Mouse (Mus musculus) CD4-positive naive resting alpha-beta T cell, adult 76 days (primary cell): ENCODE results near the gene Ptpn22. TPM values are rescaled to one million over a fixed set of nuclear protein-coding genes. Genes with fewer than 3 reads are reported as not detected.

ENCODE experiments used
- total RNA-seq: library from RNA; stranded (reverse); gene quantifications from one replicate; pipeline ENCODE4 v1.2.4, GENCODE M21; 2023

The Ptpn22 gene
- 230 TPM for total RNA-seq

DNA sequence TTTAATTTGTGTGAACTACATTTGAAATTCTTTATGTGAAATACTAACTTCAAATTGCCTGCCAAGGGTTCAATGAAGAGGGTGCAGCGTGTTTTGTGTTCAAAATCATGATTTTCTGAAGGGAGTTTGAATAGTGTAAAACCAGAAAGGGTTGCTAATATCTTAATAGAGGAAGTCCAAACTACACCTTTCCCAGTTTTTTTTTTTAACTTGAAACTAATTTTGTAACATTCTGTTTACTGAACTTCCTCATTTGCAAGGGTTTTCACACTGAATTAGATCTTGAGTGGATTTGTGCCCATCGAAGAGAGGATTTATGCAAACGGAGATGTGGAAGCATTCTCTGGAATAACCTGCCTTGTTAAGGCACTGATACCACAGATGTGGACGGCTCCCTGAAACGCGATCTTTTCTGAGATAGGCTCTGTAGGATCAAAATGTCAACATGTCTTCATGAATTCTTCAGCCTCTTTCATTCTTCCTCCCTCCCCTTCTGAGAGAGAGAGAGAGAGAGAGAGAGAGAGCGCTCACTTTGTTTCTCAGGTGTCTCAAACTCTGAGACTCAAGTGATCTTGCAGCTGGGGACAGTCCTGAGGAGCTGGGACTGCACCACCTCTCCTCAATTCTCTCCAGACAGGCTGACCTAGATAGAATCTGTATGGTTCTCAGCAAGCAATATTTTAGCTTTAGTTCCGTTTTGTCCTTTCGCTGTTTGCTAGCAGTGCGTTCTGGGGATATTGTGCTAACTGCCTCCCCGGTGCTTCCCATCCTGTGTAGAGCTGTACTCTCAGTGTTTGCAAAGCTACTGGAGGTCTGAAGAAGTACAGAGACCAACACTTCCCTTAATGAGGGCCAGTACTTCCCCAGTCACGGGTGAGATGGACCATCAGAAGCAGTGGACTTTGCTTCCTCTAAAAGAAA is at the start of gene Ptpn22:
Gene Ptpn22, plus strand, starts transcription at position 915 of the 921 bp plus-strand sequence.

DNA sequence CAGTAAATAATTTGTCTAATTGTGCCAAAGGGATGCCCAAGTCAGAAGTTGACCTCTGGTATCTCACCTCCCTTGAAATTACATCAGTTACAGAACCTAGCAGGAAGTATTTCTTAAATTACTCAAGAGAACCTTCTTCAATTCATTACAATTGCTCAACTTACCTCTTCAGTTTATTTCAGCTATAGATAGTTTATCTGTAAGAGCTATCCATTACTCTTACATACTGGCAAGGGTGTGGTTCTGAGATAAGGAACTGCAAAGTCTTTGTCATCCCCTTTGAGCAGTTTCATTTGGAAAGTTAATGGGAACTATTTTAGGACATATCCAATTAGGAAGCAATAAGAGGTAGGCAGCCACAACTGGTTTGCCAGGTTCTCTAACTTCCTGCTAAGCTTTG is 27.2 kb upstream of the Ptpn22 start, which contains the start of gene Bcl2l15:
Gene Bcl2l15, plus strand, starts transcription at position 176 of the 400 bp plus-strand sequence.

DNA sequence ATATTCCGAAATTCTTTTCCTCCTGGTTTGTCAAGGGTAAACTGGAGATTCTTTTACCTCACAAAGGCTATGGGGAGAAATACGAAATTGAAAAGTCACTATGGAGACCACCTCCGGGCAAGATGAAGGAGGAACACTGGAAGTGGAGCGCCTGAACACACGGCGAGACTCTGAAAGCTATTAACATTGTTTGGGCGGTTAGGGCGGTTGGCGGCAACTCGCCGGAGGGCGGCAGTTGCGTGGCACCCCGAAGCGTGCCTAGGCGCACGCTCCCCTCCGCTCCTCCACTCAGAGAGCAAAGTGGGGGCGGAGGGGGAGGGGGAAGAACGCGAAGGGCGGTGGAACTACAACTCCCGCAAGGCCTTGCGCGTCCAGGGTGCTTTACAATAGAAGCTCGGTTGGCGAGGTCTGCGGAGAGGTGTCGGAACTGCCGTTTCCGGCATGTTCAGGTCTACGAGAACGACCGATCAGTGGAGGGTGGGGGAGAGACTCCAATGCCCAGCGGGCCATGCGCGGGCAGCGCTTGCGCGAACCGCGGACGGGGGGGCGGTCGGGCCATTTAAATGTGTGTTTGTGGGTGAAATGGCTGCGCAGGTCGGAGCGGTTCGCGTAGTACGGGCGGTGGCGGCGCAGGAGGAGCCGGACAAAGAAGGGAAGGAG is 54.5 kb downstream of the Ptpn22 start, which contains the start of gene Rsbn1:
Gene Rsbn1, plus strand, starts transcription at position 111 of the 660 bp plus-strand sequence.

Other genes starting within 250 kb of the Ptpn22 start
- gene Atg4a-ps, start 213.7 kb upstream of the Ptpn22 start, total RNA-seq = 0.26 TPM
- gene Olfml3, start 121.8 kb upstream of the Ptpn22 start, total RNA-seq = 1.5 TPM
- gene Gm10964, start 120.4 kb upstream of the Ptpn22 start, total RNA-seq = not detected
- gene Hipk1, start 68.2 kb upstream of the Ptpn22 start, total RNA-seq = 210 TPM
- gene Dclre1b, start 50.4 kb upstream of the Ptpn22 start, total RNA-seq = 14.6 TPM
- 22.9 TPM for gene Ap4b1, start 50.3 kb upstream of the Ptpn22 start, total RNA-seq
- gene Gm43064, start 50.2 kb upstream of the Ptpn22 start, total RNA-seq = 0.59 TPM
- 1.6 TPM for gene Bcl2l15, start 27.2 kb upstream of the Ptpn22 start, total RNA-seq
- gene Rsbn1, start 54.3 kb downstream of the Ptpn22 start, total RNA-seq = 43.3 TPM
- 37.0 TPM for gene Phtf1, start 108.3 kb downstream of the Ptpn22 start, total RNA-seq